Mouse (Mus musculus): ENCODE results near the gene Eif4e3. TPM values are rescaled to one million over a fixed set of nuclear protein-coding genes. Genes with fewer than 3 reads are reported as not detected.

Gene Eif4e3
- total and polyA plus RNA-seq, 2 experiments from 2014 or later = 15.4 to 18.9 TPM

GRCm38 (mm10) chr6:99621167-99621566 is 45.4 kb downstream of the Eif4e3 start:
- WGBS = 71% methylated on average over 4 of the region's 4 CpGs
- ATAC-seq (ENCODE audit: insufficient read depth, low read depth) = no peak
- H3K4me3 ChIP-seq (ENCODE audit: low read depth, low read length) = no peak overlapping the region
- DNase-seq (ENCODE audit: low spot score) = no peak
- no peak for TF ChIP-seq EP300 (IDR thresholded peaks at IDR 0.05; ENCODE audit: low read depth)
- no peak for TF ChIP-seq CTCF (IDR thresholded peaks at IDR 0.05; ENCODE audit: low read depth)
- H3K4me1 ChIP-seq (ENCODE audit: control insufficient read depth, insufficient read depth) = no peaks in the 10 kb centered on the region
- H3K9ac ChIP-seq (replicated peaks; ENCODE audit: low read depth, low read length) = no peak overlapping the region
- no peaks in the 10 kb centered on the region for H3K27me3 ChIP-seq (ENCODE audit: control insufficient read depth, insufficient read depth, low read length)
- no peaks in the 10 kb centered on the region for H3K36me3 ChIP-seq (replicated peaks; ENCODE audit: control insufficient read depth, insufficient read depth, low read length)
- H3K27ac ChIP-seq (ENCODE audit: low read depth) = no peak overlapping the region
- H3K4me2 ChIP-seq (ENCODE audit: low read depth, low read length) = no peak overlapping the region
- no peaks in the 10 kb centered on the region for H3K9me3 ChIP-seq (replicated peaks; ENCODE audit: control insufficient read depth, low read length)

GRCm38 (mm10) chr6:99620471-99620870 is 46.1 kb downstream of the Eif4e3 start:
- no peak overlapping the region for H3K4me2 ChIP-seq (ENCODE audit: low read depth, low read length)
- H3K27me3 ChIP-seq (ENCODE audit: control insufficient read depth, insufficient read depth, low read length) = no peaks in the 10 kb centered on the region
- H3K4me3 ChIP-seq (ENCODE audit: low read depth, low read length) = no peak overlapping the region
- no peaks in the 10 kb centered on the region for H3K9me3 ChIP-seq (replicated peaks; ENCODE audit: control insufficient read depth, low read length)
- no peaks in the 10 kb centered on the region for H3K4me1 ChIP-seq (ENCODE audit: control insufficient read depth, insufficient read depth)
- H3K27ac ChIP-seq (ENCODE audit: low read depth) = no peak overlapping the region
- no peaks in the 10 kb centered on the region for H3K36me3 ChIP-seq (replicated peaks; ENCODE audit: control insufficient read depth, insufficient read depth, low read length)
- ATAC-seq (ENCODE audit: insufficient read depth, low read depth) = no peak
- no peak for TF ChIP-seq CTCF (IDR thresholded peaks at IDR 0.05; ENCODE audit: low read depth)
- no peak for TF ChIP-seq EP300 (IDR thresholded peaks at IDR 0.05; ENCODE audit: low read depth)
- DNase-seq (ENCODE audit: low spot score) = no peak
- WGBS = 81% methylated on average over 7 of the region's 7 CpGs
- no peak overlapping the region for H3K9ac ChIP-seq (replicated peaks; ENCODE audit: low read depth, low read length)

- Histone ChIP-seq H3K4me3 (ENCODE audit: low read depth, low read length) (no peak overlapping the region), H3K36me3 (replicated peaks; ENCODE audit: control insufficient read depth, insufficient read depth, low read length) (no peaks in the 10 kb centered on the region), H3K27ac (ENCODE audit: low read depth) (no peak overlapping the region), H3K4me2 (ENCODE audit: low read depth, low read length) (no peak overlapping the region), H3K4me1 (ENCODE audit: control insufficient read depth, insufficient read depth) (no peaks in the 10 kb centered on the region), H3K9ac (replicated peaks; ENCODE audit: low read depth, low read length) (no peak overlapping the region), H3K27me3 (ENCODE audit: control insufficient read depth, insufficient read depth, low read length) (no peaks in the 10 kb centered on the region), H3K9me3 (replicated peaks; ENCODE audit: control insufficient read depth, low read length) (no peaks in the 10 kb centered on the region)
- ATAC-seq (ENCODE audit: insufficient read depth, low read depth) (no peak), DNase-seq (ENCODE audit: low spot score) (no peak)
- TF ChIP-seq CTCF (IDR thresholded peaks at IDR 0.05; ENCODE audit: low read depth) (no peak), EP300 (IDR thresholded peaks at IDR 0.05; ENCODE audit: low read depth) (no peak)
- WGBS = 58% methylated on average over 8 of the region's 8 CpGs
Observed at GRCm38 (mm10) chr6:99619964-99620363, 46.6 kb downstream of the Eif4e3 start.

GRCm38 (mm10) chr6:99619466-99619865 is 47.1 kb downstream of the Eif4e3 start:
- H3K36me3 ChIP-seq (replicated peaks; ENCODE audit: control insufficient read depth, insufficient read depth, low read length) = no peaks in the 10 kb centered on the region
- no peak overlapping the region for H3K4me2 ChIP-seq (ENCODE audit: low read depth, low read length)
- no peak overlapping the region for H3K27ac ChIP-seq (ENCODE audit: low read depth)
- no peak overlapping the region for H3K9ac ChIP-seq (replicated peaks; ENCODE audit: low read depth, low read length)
- no peaks in the 10 kb centered on the region for H3K27me3 ChIP-seq (ENCODE audit: control insufficient read depth, insufficient read depth, low read length)
- no peak for DNase-seq (ENCODE audit: low spot score)
- no peak for ATAC-seq (ENCODE audit: insufficient read depth, low read depth)
- no peak overlapping the region for H3K4me3 ChIP-seq (ENCODE audit: low read depth, low read length)
- TF ChIP-seq EP300 (IDR thresholded peaks at IDR 0.05; ENCODE audit: low read depth) (no peak), CTCF (IDR thresholded peaks at IDR 0.05; ENCODE audit: low read depth) (no peak)
- H3K9me3 ChIP-seq (replicated peaks; ENCODE audit: control insufficient read depth, low read length) = no peaks in the 10 kb centered on the region
- WGBS = 51% methylated on average over 8 of the region's 8 CpGs
- no peaks in the 10 kb centered on the region for H3K4me1 ChIP-seq (ENCODE audit: control insufficient read depth, insufficient read depth)

GRCm38 (mm10) chr6:99617867-99618266 is 48.7 kb downstream of the Eif4e3 start:
- H3K4me1 ChIP-seq (ENCODE audit: control insufficient read depth, insufficient read depth) = no peaks in the 10 kb centered on the region
- TF ChIP-seq CTCF (IDR thresholded peaks at IDR 0.05; ENCODE audit: low read depth) (no peak), EP300 (IDR thresholded peaks at IDR 0.05; ENCODE audit: low read depth) (no peak)
- H3K4me2 ChIP-seq (ENCODE audit: low read depth, low read length) = no peak overlapping the region
- H3K27ac ChIP-seq (ENCODE audit: low read depth) = no peak overlapping the region
- DNase-seq (ENCODE audit: low spot score) (no peak), ATAC-seq (ENCODE audit: insufficient read depth, low read depth) (no peak)
- H3K36me3 ChIP-seq (replicated peaks; ENCODE audit: control insufficient read depth, insufficient read depth, low read length) = no peaks in the 10 kb centered on the region
- no peak overlapping the region for H3K4me3 ChIP-seq (ENCODE audit: low read depth, low read length)
- H3K27me3 ChIP-seq (ENCODE audit: control insufficient read depth, insufficient read depth, low read length) = no peaks in the 10 kb centered on the region
- no peaks in the 10 kb centered on the region for H3K9me3 ChIP-seq (replicated peaks; ENCODE audit: control insufficient read depth, low read length)
- H3K9ac ChIP-seq (replicated peaks; ENCODE audit: low read depth, low read length) = no peak overlapping the region
- WGBS = 78% methylated on average over 7 of the region's 7 CpGs

GRCm38 (mm10) chr6:99617415-99617814 is 49.2 kb downstream of the Eif4e3 start:
- H3K27me3 ChIP-seq (ENCODE audit: control insufficient read depth, insufficient read depth, low read length) = no peaks in the 10 kb centered on the region
- no peak overlapping the region for H3K27ac ChIP-seq (ENCODE audit: low read depth)
- no peak overlapping the region for H3K4me3 ChIP-seq (ENCODE audit: low read depth, low read length)
- DNase-seq (ENCODE audit: low spot score) (no peak), ATAC-seq (ENCODE audit: insufficient read depth, low read depth) (no peak)
- no peaks in the 10 kb centered on the region for H3K36me3 ChIP-seq (replicated peaks; ENCODE audit: control insufficient read depth, insufficient read depth, low read length)
- no peaks in the 10 kb centered on the region for H3K4me1 ChIP-seq (ENCODE audit: control insufficient read depth, insufficient read depth)
- no peak overlapping the region for H3K9ac ChIP-seq (replicated peaks; ENCODE audit: low read depth, low read length)
- TF ChIP-seq CTCF (IDR thresholded peaks at IDR 0.05; ENCODE audit: low read depth) (no peak), EP300 (IDR thresholded peaks at IDR 0.05; ENCODE audit: low read depth) (no peak)
- 75% methylated on average over 1 of the region's 1 CpGs for WGBS
- H3K4me2 ChIP-seq (ENCODE audit: low read depth, low read length) = no peak overlapping the region
- H3K9me3 ChIP-seq (replicated peaks; ENCODE audit: control insufficient read depth, low read length) = no peaks in the 10 kb centered on the region
